Mouse (Mus musculus) bone marrow macrophage, adult 2 months (primary cell): ENCODE measurements around the gene Ndufb8.

Experiments used
- CTCF ChIP-seq: IDR thresholded peaks from 2 replicates; pipeline ENCODE4 v1.5.1; 2012; ENCODE audit warnings: low read depth, mild to moderate bottlenecking, low read length, moderate library complexity
- POLR2A ChIP-seq: IDR thresholded peaks from 2 replicates; pipeline ENCODE4 v1.6.1; 2012; ENCODE audit warnings: mild to moderate bottlenecking, low read depth, low read length, borderline replicate concordance

GRCm38 (mm10) chr19:44567763-44568162 is 12.5 kb upstream of the Ndufb8 start:
- TF ChIP-seq POLR2A, result no peak
- TF ChIP-seq CTCF, result no peak
